Comparison of ENCODE assay signal across 8 mouse cellular contexts in the genomic region with DNA sequence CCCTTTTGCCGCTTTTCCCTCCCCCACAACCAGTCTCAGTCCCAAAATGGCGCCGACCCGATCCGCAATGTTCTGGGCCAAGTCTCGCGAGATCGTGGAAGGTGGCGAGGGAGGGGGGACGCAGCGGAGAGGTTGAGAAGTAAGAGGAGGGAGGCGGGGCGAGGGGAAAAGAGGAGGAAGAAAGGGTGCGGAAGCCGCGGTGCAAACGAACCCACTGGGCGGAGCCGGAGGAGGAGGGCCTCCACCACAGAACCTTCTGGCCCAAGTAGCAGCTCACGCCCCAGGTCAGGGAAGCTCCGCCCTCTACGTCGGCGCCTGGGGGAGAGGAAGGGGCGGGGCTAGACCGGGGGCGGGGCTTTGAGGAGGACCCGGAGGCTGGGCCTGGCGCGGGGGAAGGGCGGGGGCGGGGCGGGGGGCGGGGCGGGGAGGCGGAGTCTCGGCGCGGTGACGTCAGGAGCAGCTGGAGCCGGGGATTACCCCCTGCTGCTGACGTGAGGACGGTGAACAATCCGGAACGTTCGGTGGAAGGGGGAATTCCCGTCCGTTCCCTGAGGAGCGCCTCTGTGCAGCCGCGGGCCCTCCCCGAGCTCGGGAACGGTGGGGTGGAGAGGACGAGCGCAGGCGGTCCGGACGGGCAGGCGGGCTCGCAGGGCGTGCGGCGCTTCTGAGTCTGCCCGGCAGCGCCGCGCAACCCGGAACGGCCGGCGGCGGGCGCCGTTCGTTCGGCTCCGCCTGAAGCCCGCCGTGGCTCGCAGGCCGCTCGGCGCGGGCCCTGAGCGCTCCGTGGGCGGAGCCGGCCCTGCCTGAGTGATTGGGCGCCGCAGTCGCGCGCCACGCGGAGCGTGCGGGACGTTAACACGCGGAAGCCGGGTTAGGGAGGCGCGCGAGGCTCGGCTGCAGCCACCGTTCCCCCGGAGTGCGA. TPM values are rescaled to one million over a fixed set of nuclear protein-coding genes. Genes with fewer than 3 reads are reported as not detected.
DNase-seq lines count a peak whose midpoint lies in the region; ATAC-seq lines count a peak whose summit lies in the region.

A gene (minus strand): TSS at position 310 of the 922 bp plus-strand sequence.

- under 1% methylated on average over 68 of the region's 109 CpGs for WGBS in lung, embryonic 16.5 days

- H3K36me3 ChIP-seq in lung, embryonic 16.5 days (ENCODE audit: control insufficient read depth, insufficient read depth, low read length): no peaks in the 10 kb centered on the region

- H3K4me2 ChIP-seq in lung, embryonic 16.5 days (ENCODE audit: low read depth, low read length): peak within 1 kb of the TSS; percentile 94

- H3K9me3 ChIP-seq in lung, embryonic 16.5 days (ENCODE audit: control insufficient read depth, low read length): no peaks in the 10 kb centered on the region

- H3K27me3 ChIP-seq in lung, embryonic 16.5 days (ENCODE audit: control insufficient read depth, insufficient read depth, low read depth, low read length): peaks cover 19% of the 10 kb centered on the region

- H3K9ac ChIP-seq in lung, embryonic 16.5 days (ENCODE audit: low read length): peak within 1 kb of the TSS; percentile 99

- DNase-seq in MEL-GATA-1-ER (ENCODE audit: extremely low read depth, low read depth): peak; percentile 95
- DNase-seq in cerebellum, adult 8-10 months: peak; percentile 100
- peak; percentile 99 for DNase-seq in forelimb bud, embryonic 11.5 days (ENCODE audit: low read depth, low spot score)
- peak; percentile 99 for DNase-seq in layer of hippocampus, adult 9-10 months (ENCODE audit: low spot score)
- DNase-seq in ovary, postnatal 10 days (ENCODE audit: low spot score): peak; percentile 92
- DNase-seq in thymus, postnatal 10 days (ENCODE audit: low spot score in 2 of 2): peak; percentile 100

- peak within 1 kb of the TSS; percentile 99 for H3K27ac ChIP-seq in lung, embryonic 16.5 days (ENCODE audit: low read length)

- peak; percentile 96 to 97 for ATAC-seq in hematopoietic stem cell, adult 5-6 weeks (replicated peaks in 1 of 2; ENCODE audit: insufficient read depth in 1 of 2, low FRiP score in 2 of 2, low TSS enrichment in 1 of 2, low read depth in 1 of 2, poor library complexity in 2 of 2, severe bottlenecking in 2 of 2)
- ATAC-seq in lung, embryonic 16.5 days (ENCODE audit: low read depth): peak; percentile 97

- H3K4me1 ChIP-seq in lung, embryonic 16.5 days (replicated peaks; ENCODE audit: control insufficient read depth, insufficient read depth, low read length): peaks cover 8% of the 10 kb centered on the region; the same call in 1 of the 2 replicates

- peak within 1 kb of the TSS; percentile 93 for H3K4me3 ChIP-seq in lung, embryonic 16.5 days (ENCODE audit: low read length)

RNA-seq across cellular contexts. Expression of the gene that starts here (rescaled TPM):
- 207 and 211 TPM in 2 replicates for total RNA-seq in hematopoietic stem cell, adult 5-6 weeks (2017)
- polyA plus RNA-seq in lung, embryonic 16.5 days (2015; fragmentation: Nextera tagmentation; extraction: Ambion mirVana): 80.7 and 88.7 TPM in 2 replicates

Comparison
In these comparisons a context has a peak if more than half of its experiments do, and no peak if none do; other contexts are left out.
1. Peak in every context shown above with its lines: DNase-seq, ATAC-seq, H3K4me3 ChIP-seq and H3K27ac ChIP-seq.